13 mouse cellular contexts compared by ENCODE assay signal in the genomic region with DNA sequence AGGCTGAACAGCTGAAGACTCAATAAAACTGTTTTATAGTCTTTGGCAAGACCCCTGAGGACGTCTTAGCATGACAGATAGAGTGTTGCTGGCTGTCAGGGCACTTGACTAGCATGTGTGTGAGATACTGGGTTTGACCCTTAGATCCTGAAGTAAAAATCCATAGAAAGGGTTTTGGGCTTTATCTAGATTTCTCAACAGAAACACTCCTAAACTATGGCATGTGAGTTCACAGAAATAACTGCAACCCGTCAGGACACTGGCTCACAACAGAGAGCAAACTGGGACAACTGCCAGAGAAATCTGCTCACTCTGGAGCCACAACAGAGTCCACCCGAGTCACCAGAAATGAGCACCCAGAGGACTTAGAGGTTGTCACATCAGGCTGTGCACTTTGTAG. TPM values are rescaled to one million over a fixed set of nuclear protein-coding genes. Genes with fewer than 3 reads are reported as not detected.
DNase-seq lines count a peak whose midpoint lies in the region; ATAC-seq lines count a peak whose summit lies in the region.
"Had no signal": no experiment of that assay in that cellular context is flagged by ENCODE, and none has a peak within 500 bp of the region (broad histone marks: within the 10 kb centered on the region; RNA-seq: fewer than 3 reads in every experiment).

No protein-coding gene starts in this region.

- H3K4me2 ChIP-seq in heart, embryonic 16.5 days (ENCODE audit: low read depth, low read length), result no peak overlapping the region
- H3K4me2 ChIP-seq in heart, embryonic 11.5 days, result no peak overlapping the region
- no peak overlapping the region for H3K4me2 ChIP-seq in intestine, embryonic 14.5 days (ENCODE audit: low read length)
- H3K4me2 ChIP-seq: limb, embryonic 13.5 days; midbrain, embryonic 15.5 days had no signal

- intact Hi-C loops in left cerebral cortex, postnatal 10 days (cut with DNase I), result no loop called here

- H3K27me3 ChIP-seq in heart, embryonic 16.5 days (ENCODE audit: control insufficient read depth, insufficient read depth, low read length), result no peaks in the 10 kb centered on the region
- no peaks in the 10 kb centered on the region for H3K27me3 ChIP-seq in heart, embryonic 11.5 days (ENCODE audit: control insufficient read depth, insufficient read depth, low read length)
- no peaks in the 10 kb centered on the region for H3K27me3 ChIP-seq in intestine, embryonic 14.5 days (replicated peaks; ENCODE audit: control insufficient read depth, insufficient read depth, low read length)
- H3K27me3 ChIP-seq: limb, embryonic 13.5 days; midbrain, embryonic 15.5 days had no signal

- WGBS in heart, embryonic 16.5 days, result 25% methylated on average over 3 of the region's 3 CpGs
- WGBS in heart, embryonic 11.5 days (ENCODE audit: insufficient replicate concordance), result 64% methylated on average over 3 of the region's 3 CpGs
- WGBS in intestine, embryonic 14.5 days, result 33% methylated on average over 3 of the region's 3 CpGs

- no peaks in the 10 kb centered on the region for H3K9me3 ChIP-seq in heart, embryonic 16.5 days (replicated peaks; ENCODE audit: control insufficient read depth, low read length)
- no peaks in the 10 kb centered on the region for H3K9me3 ChIP-seq in heart, embryonic 11.5 days (replicated peaks; ENCODE audit: control insufficient read depth, low read length)
- no peaks in the 10 kb centered on the region for H3K9me3 ChIP-seq in intestine, embryonic 14.5 days (ENCODE audit: control insufficient read depth, low read length)
- H3K9me3 ChIP-seq: limb, embryonic 13.5 days; midbrain, embryonic 15.5 days had no signal

- peak; percentile 56; the same call in 1 of the 2 replicates for ATAC-seq in heart, embryonic 16.5 days (replicated peaks; ENCODE audit: extremely low read depth, insufficient read depth, low FRiP score)
- ATAC-seq in heart, embryonic 11.5 days (replicated peaks; ENCODE audit: insufficient number of reproducible peaks, low FRiP score, low TSS enrichment), result no peak
- no peak for ATAC-seq in intestine, embryonic 14.5 days (replicated peaks; ENCODE audit: low FRiP score, low TSS enrichment, low read depth)
- ATAC-seq: midbrain, embryonic 15.5 days had no signal

- H3K27ac ChIP-seq in heart, embryonic 16.5 days (ENCODE audit: low read length), result peak overlapping the region; percentile 37
- H3K27ac ChIP-seq in heart, embryonic 11.5 days (ENCODE audit: low read depth, low read length), result no peak overlapping the region
- H3K27ac ChIP-seq in intestine, embryonic 14.5 days (ENCODE audit: low read depth), result peak overlapping the region; percentile 6; the same call in 1 of the 2 replicates
- H3K27ac ChIP-seq: limb, embryonic 13.5 days; midbrain, embryonic 15.5 days had no signal

- peaks cover 17% of the 10 kb centered on the region for H3K4me1 ChIP-seq in heart, embryonic 16.5 days (ENCODE audit: control insufficient read depth, insufficient read depth, low read length)
- H3K4me1 ChIP-seq in heart, embryonic 11.5 days (ENCODE audit: control insufficient read depth, insufficient read depth, low read length), result peaks cover 5% of the 10 kb centered on the region; the same call in 1 of the 2 replicates
- peaks cover 14% of the 10 kb centered on the region for H3K4me1 ChIP-seq in intestine, embryonic 14.5 days (replicated peaks; ENCODE audit: control insufficient read depth, insufficient read depth, low read length)
- H3K4me1 ChIP-seq: midbrain, embryonic 15.5 days had no signal

- H3K4me3 ChIP-seq in heart, embryonic 16.5 days (ENCODE audit: low read length), result no peak overlapping the region
- H3K4me3 ChIP-seq in heart, embryonic 11.5 days (ENCODE audit: low read depth, low read length), result no peak overlapping the region
- H3K4me3 ChIP-seq in intestine, embryonic 14.5 days (ENCODE audit: low read depth, low read length), result no peak overlapping the region
- H3K4me3 ChIP-seq: limb, embryonic 13.5 days; midbrain, embryonic 15.5 days had no signal

- no peaks in the 10 kb centered on the region for H3K36me3 ChIP-seq in heart, embryonic 16.5 days (ENCODE audit: control insufficient read depth, insufficient read depth)
- H3K36me3 ChIP-seq in heart, embryonic 11.5 days (ENCODE audit: control insufficient read depth, insufficient read depth, low read length), result peaks cover 2% of the 10 kb centered on the region; the same call in 1 of the 2 replicates
- H3K36me3 ChIP-seq in intestine, embryonic 14.5 days (ENCODE audit: control insufficient read depth, insufficient read depth, low read length), result peaks cover 18% of the 10 kb centered on the region

- H3K9ac ChIP-seq in heart, embryonic 16.5 days (ENCODE audit: low read length), result no peak overlapping the region
- no peak overlapping the region for H3K9ac ChIP-seq in heart, embryonic 11.5 days (ENCODE audit: low read depth, low read length)
- H3K9ac ChIP-seq in intestine, embryonic 14.5 days (ENCODE audit: low read length), result no peak overlapping the region
- H3K9ac ChIP-seq: limb, embryonic 13.5 days; midbrain, embryonic 15.5 days had no signal

- peak; percentile 42 for DNase-seq in lung, postnatal 10 days
- DNase-seq in lung, postnatal 36 days, result no peak
- DNase-seq in intestine, embryonic 14.5 days (ENCODE audit: low spot score), result no peak
- DNase-seq in left cerebral cortex, postnatal 10 days (ENCODE audit: extremely low spot score in 1 of 2, low spot score in 2 of 2), result no peak
- DNase-seq in T-cell, adult 2 months (ENCODE audit: low spot score), result no peak
- DNase-seq: right cerebral cortex, postnatal 14 days had no signal

RNA-seq across cellular contexts. Expression of a gene that starts 15.3 kb away (rescaled TPM):
- 0.11 TPM in 1 of 2 replicates, not detected in the other for polyA plus RNA-seq in heart, embryonic 16.5 days (2015; fragmentation: Nextera tagmentation; extraction: Ambion mirVana)
- polyA plus RNA-seq in heart, embryonic 11.5 days (2014; fragmentation: Nextera tagmentation; extraction: Ambion mirVana), result 0.14 and 0.25 TPM in 2 replicates
- polyA plus RNA-seq in intestine, embryonic 14.5 days (2014; fragmentation: Nextera tagmentation; extraction: Ambion mirVana), result 0.28 TPM in 1 of 2 replicates, not detected in the other
- not detected for total RNA-seq in left cerebral cortex, postnatal 10 days (2021)
- total RNA-seq: hematopoietic stem cell, adult 5-6 weeks; neutrophil, adult 5-6 weeks had no signal
- polyA plus RNA-seq: embryonic facial prominence, embryonic 14.5 days had no signal

RNA-seq across cellular contexts. Expression of a gene that starts 17.9 kb away (rescaled TPM):
- polyA plus RNA-seq in heart, embryonic 16.5 days (2015; fragmentation: Nextera tagmentation; extraction: Ambion mirVana), result 12.0 and 14.5 TPM in 2 replicates
- polyA plus RNA-seq in heart, embryonic 11.5 days (2014; fragmentation: Nextera tagmentation; extraction: Ambion mirVana), result 12.7 and 15.2 TPM in 2 replicates
- polyA plus RNA-seq in intestine, embryonic 14.5 days (2014; fragmentation: Nextera tagmentation; extraction: Ambion mirVana), result 23.4 and 23.5 TPM in 2 replicates
- 10 to 100 TPM; 41.5 to 42.5 TPM for total RNA-seq in left cerebral cortex, postnatal 10 days (2021)

RNA-seq across cellular contexts. Expression of a gene that starts 22.9 kb away (rescaled TPM):
- polyA plus RNA-seq in heart, embryonic 16.5 days (2015; fragmentation: Nextera tagmentation; extraction: Ambion mirVana), result 0.06 and 0.11 TPM in 2 replicates
- 0.34 and 0.42 TPM in 2 replicates for polyA plus RNA-seq in heart, embryonic 11.5 days (2014; fragmentation: Nextera tagmentation; extraction: Ambion mirVana)
- not detected in 2 replicates for polyA plus RNA-seq in intestine, embryonic 14.5 days (2014; fragmentation: Nextera tagmentation; extraction: Ambion mirVana)
- total RNA-seq in left cerebral cortex, postnatal 10 days (2021), result not detected
- total RNA-seq: hematopoietic stem cell, adult 5-6 weeks; neutrophil, adult 5-6 weeks had no signal
- polyA plus RNA-seq: limb, embryonic 13.5 days had no signal

RNA-seq across cellular contexts. Expression of a gene that starts 22.9 kb away (rescaled TPM):
- 59.3 and 66.0 TPM in 2 replicates for polyA plus RNA-seq in heart, embryonic 16.5 days (2015; fragmentation: Nextera tagmentation; extraction: Ambion mirVana)
- polyA plus RNA-seq in heart, embryonic 11.5 days (2014; fragmentation: Nextera tagmentation; extraction: Ambion mirVana), result 71.2 and 77.1 TPM in 2 replicates
- polyA plus RNA-seq in intestine, embryonic 14.5 days (2014; fragmentation: Nextera tagmentation; extraction: Ambion mirVana), result 59.9 and 60.8 TPM in 2 replicates
- total RNA-seq in left cerebral cortex, postnatal 10 days (2021), result 100 to 1,000 TPM; 123 to 126 TPM

RNA-seq across cellular contexts. Expression of a gene that starts 48.1 kb away (rescaled TPM):
- 14.5 and 18.7 TPM in 2 replicates for polyA plus RNA-seq in heart, embryonic 16.5 days (2015; fragmentation: Nextera tagmentation; extraction: Ambion mirVana)
- polyA plus RNA-seq in heart, embryonic 11.5 days (2014; fragmentation: Nextera tagmentation; extraction: Ambion mirVana), result 11.0 and 11.7 TPM in 2 replicates
- polyA plus RNA-seq in intestine, embryonic 14.5 days (2014; fragmentation: Nextera tagmentation; extraction: Ambion mirVana), result 14.2 and 14.6 TPM in 2 replicates
- 10 to 100 TPM; 46.2 to 53.4 TPM for total RNA-seq in left cerebral cortex, postnatal 10 days (2021)
